Mouse (Mus musculus): ENCODE measurements at regions not wholly inside any gene's neighbourhood (a gene's known extent, or its start where the extent isn't known, plus 50 kb on each side); places are given as distances from the start of the nearest gene placed in this dataset.
"Not testable (repeated sequence)": the region's sequence is repeated elsewhere in the genome, so short reads cannot be mapped to it uniquely, and the experiment has no call there.

- DNase-seq, result no peak
Measured at GRCm38 (mm10) chr3:16751764-16752485, 745.7 kb upstream of the Gm5150 start.

GRCm38 (mm10) chr3:16733936-16734330 lies 727.7 kb upstream of the Gm5150 start:
- no peak for DNase-seq

GRCm38 (mm10) chr3:16733295-16733935 lies 727.2 kb upstream of the Gm5150 start:
- DNase-seq, result no peak

- not testable (repeated sequence) for DNase-seq
Measured at GRCm38 (mm10) chr3:16724371-16725100, 718.3 kb upstream of the Gm5150 start.

GRCm38 (mm10) chr3:16723631-16724030 lies 717.4 kb upstream of the Gm5150 start:
- DNase-seq, result no peak

- DNase-seq, result peak; percentile 34 to 65
Measured at GRCm38 (mm10) chr3:16690955-16691354, 684.7 kb upstream of the Gm5150 start.

GRCm38 (mm10) chr3:16688973-16689372 lies 682.7 kb upstream of the Gm5150 start:
- DNase-seq, result no peak

GRCm38 (mm10) chr3:16657566-16657965 lies 651.3 kb upstream of the Gm5150 start:
- DNase-seq, result no peak
